Mouse (Mus musculus): ENCODE results near the gene Hdac9. TPM values are rescaled to one million over a fixed set of nuclear protein-coding genes. Genes with fewer than 3 reads are reported as not detected.

Gene Hdac9
- polyA plus RNA-seq, 1 experiment from 2014 or later = 10.9 TPM

DNA sequence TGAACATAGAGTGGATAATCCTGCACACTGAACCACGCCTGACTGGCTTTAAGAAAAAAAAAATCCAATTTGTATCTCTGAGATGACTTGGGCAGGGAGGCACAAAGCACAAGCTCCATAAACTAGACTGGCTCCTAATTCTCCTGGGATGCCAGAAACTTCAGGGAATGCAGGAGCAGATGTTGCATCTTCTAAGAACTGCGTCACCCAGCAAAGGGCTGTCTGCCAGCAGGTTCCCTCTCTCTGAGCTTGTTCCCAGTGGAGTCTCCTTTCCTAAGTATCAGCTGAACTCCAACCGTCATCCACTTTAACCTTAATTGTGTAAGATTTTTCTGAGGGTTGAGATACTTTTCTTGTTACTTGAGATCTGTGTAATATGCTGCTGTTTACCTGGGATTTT is 140.7 kb downstream of the Hdac9 start:
- 69% methylated on average over 3 of the region's 3 CpGs for WGBS
- no peaks in the 10 kb centered on the region for H3K4me1 ChIP-seq (ENCODE audit: control insufficient read depth, insufficient read depth, low read length)
- DNase-seq (ENCODE audit: low spot score) (no peak), ATAC-seq (ENCODE audit: insufficient read depth, low FRiP score, low TSS enrichment) (no peak)
- no peak overlapping the region for H3K4me3 ChIP-seq (ENCODE audit: low read depth, low read length)
- H3K27me3 ChIP-seq (ENCODE audit: control insufficient read depth, insufficient read depth, low read length) = no peaks in the 10 kb centered on the region
- no peaks in the 10 kb centered on the region for H3K36me3 ChIP-seq (ENCODE audit: control insufficient read depth, insufficient read depth, low read length)
- H3K9me3 ChIP-seq (ENCODE audit: control insufficient read depth, low read length) = no peaks in the 10 kb centered on the region
- H3K27ac ChIP-seq (ENCODE audit: low read depth, low read length) = no peak overlapping the region
- H3K4me2 ChIP-seq (ENCODE audit: low read depth) = no peak overlapping the region
- H3K9ac ChIP-seq (ENCODE audit: low read length) = no peak overlapping the region

DNA sequence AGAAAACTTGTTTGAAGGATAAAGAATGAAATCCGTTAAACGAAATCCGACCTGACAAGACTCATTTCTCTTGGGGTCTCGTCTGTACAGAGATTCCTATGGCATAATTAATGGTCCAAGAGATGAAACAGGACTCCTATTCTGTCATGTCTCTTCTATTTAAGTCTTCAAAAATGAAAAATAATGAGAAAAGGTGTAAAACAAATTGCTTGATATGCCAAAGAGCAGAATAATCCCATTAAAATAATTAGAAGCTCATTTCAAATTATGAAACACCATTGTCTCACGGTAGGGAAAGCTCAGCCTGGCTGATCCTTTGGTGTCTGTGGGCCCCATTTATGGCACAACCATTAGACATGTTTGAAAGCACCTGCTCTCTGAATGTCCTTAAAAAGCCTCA is 142.8 kb downstream of the Hdac9 start:
- H3K4me1 ChIP-seq (ENCODE audit: control insufficient read depth, insufficient read depth, low read length) = no peaks in the 10 kb centered on the region
- no peaks in the 10 kb centered on the region for H3K9me3 ChIP-seq (ENCODE audit: control insufficient read depth, low read length)
- no peak overlapping the region for H3K4me2 ChIP-seq (ENCODE audit: low read depth)
- ATAC-seq (ENCODE audit: insufficient read depth, low FRiP score, low TSS enrichment) = no peak
- H3K27ac ChIP-seq (ENCODE audit: low read depth, low read length) = no peak overlapping the region
- H3K36me3 ChIP-seq (ENCODE audit: control insufficient read depth, insufficient read depth, low read length) = no peaks in the 10 kb centered on the region
- H3K9ac ChIP-seq (ENCODE audit: low read length) = no peak overlapping the region
- no peak overlapping the region for H3K4me3 ChIP-seq (ENCODE audit: low read depth, low read length)
- DNase-seq (ENCODE audit: low spot score) = no peak
- WGBS = 76% methylated on average over 5 of the region's 5 CpGs
- H3K27me3 ChIP-seq (ENCODE audit: control insufficient read depth, insufficient read depth, low read length) = no peaks in the 10 kb centered on the region

DNA sequence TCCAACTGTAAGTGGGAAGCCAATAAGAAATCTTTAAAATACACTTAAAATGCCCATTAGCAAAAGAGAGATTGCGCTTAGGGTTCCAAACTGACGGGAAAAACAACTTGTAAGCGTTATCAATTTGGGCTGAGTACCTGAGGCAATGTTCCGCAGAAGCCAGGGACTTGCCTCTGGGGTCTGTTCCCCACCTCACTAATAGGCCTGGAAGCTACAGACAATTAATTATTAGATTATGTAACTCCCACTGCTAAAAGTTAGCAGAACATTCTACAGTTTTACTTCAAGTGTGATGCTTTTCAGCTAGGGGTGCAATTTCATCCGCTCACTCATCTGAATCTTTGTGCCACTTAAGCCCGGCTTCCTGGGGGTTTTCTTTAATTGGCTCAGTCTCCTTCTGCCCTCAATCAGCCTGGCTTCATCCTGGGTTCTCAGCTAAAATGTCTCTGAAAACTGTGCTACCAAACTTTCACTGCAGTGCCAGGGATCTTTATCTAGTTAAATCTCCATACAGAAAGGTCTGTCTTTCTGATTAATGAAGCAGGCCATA is 149.6 kb downstream of the Hdac9 start:
- Histone ChIP-seq H3K4me2 (ENCODE audit: low read depth) (no peak overlapping the region), H3K9me3 (ENCODE audit: control insufficient read depth, low read length) (no peaks in the 10 kb centered on the region)
- DNase-seq (ENCODE audit: low spot score) = no peak

DNA sequence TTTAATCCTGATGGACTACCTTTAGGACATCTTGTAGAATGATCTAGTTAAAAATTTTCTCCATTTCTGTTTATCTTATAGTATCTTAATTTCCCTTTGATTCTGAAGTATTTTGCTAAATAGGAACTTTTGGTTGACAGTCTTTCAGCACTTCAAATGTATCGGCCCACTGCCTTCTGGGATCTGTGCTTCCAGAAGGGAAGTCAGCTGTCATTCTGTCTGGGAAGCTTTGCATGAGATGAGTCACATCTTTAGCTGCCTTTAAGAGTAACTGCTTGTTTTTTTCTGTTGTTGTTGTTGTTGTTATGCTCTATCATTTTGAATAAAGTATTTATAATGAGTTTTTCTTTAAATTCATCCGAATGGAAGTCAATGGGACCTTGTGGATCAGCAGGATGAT is 169.6 kb downstream of the Hdac9 start:
- no peaks in the 10 kb centered on the region for H3K9me3 ChIP-seq (ENCODE audit: control insufficient read depth, low read length)
- H3K4me1 ChIP-seq (ENCODE audit: control insufficient read depth, insufficient read depth, low read length) = no peaks in the 10 kb centered on the region
- no peak overlapping the region for H3K27ac ChIP-seq (ENCODE audit: low read depth, low read length)
- no peaks in the 10 kb centered on the region for H3K36me3 ChIP-seq (ENCODE audit: control insufficient read depth, insufficient read depth, low read length)
- ATAC-seq (ENCODE audit: insufficient read depth, low FRiP score, low TSS enrichment) = no peak
- H3K9ac ChIP-seq (ENCODE audit: low read length) = no peak overlapping the region
- no peak for DNase-seq (ENCODE audit: low spot score)
- 77% methylated on average over 2 of the region's 2 CpGs for WGBS
- no peak overlapping the region for H3K4me3 ChIP-seq (ENCODE audit: low read depth, low read length)
- no peak overlapping the region for H3K4me2 ChIP-seq (ENCODE audit: low read depth)
- H3K27me3 ChIP-seq (ENCODE audit: control insufficient read depth, insufficient read depth, low read length) = no peaks in the 10 kb centered on the region

More for the DNA sequence above, 149.6 kb downstream of the Hdac9 start:
- Histone ChIP-seq H3K4me1 (ENCODE audit: control insufficient read depth, insufficient read depth, low read length) (no peaks in the 10 kb centered on the region), H3K27me3 (ENCODE audit: control insufficient read depth, insufficient read depth, low read length) (no peaks in the 10 kb centered on the region), H3K4me3 (ENCODE audit: low read depth, low read length) (no peak overlapping the region), H3K36me3 (ENCODE audit: control insufficient read depth, insufficient read depth, low read length) (no peaks in the 10 kb centered on the region), H3K27ac (ENCODE audit: low read depth, low read length) (no peak overlapping the region), H3K9ac (ENCODE audit: low read length) (no peak overlapping the region)
- ATAC-seq (ENCODE audit: insufficient read depth, low FRiP score, low TSS enrichment) = no peak
- 87% methylated on average over 6 of the region's 6 CpGs for WGBS

DNA sequence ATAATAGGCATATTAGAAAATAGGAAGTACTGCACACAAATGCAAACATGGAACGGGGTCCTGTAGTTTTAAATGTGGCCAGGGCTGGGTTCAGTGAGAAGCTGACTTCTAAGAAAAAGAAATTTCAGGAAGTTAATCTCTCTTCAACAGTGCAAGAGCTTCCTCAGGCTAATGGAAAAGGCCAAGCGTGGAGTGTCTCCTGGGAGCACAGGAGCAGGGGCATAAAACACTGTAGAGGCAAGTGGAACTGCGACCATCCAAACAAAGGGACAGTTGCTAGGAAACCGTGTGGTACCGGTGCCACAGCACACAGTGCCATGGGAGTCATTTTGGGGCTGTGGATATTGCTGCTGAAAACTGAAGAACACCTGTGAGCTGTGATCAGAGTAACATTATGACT is 191.7 kb downstream of the Hdac9 start:
- no peak for ATAC-seq (ENCODE audit: insufficient read depth, low FRiP score, low TSS enrichment)
- DNase-seq (ENCODE audit: low spot score) = no peak
- Histone ChIP-seq H3K27ac (ENCODE audit: low read depth, low read length) (no peak overlapping the region), H3K9me3 (ENCODE audit: control insufficient read depth, low read length) (no peaks in the 10 kb centered on the region), H3K27me3 (ENCODE audit: control insufficient read depth, insufficient read depth, low read length) (no peaks in the 10 kb centered on the region), H3K4me1 (ENCODE audit: control insufficient read depth, insufficient read depth, low read length) (no peaks in the 10 kb centered on the region), H3K9ac (ENCODE audit: low read length) (no peak overlapping the region), H3K4me3 (ENCODE audit: low read depth, low read length) (no peak overlapping the region), H3K4me2 (ENCODE audit: low read depth) (no peak overlapping the region), H3K36me3 (ENCODE audit: control insufficient read depth, insufficient read depth, low read length) (no peaks in the 10 kb centered on the region)
- 48% methylated on average over 5 of the region's 5 CpGs for whole genome bisulfite sequencing

DNA sequence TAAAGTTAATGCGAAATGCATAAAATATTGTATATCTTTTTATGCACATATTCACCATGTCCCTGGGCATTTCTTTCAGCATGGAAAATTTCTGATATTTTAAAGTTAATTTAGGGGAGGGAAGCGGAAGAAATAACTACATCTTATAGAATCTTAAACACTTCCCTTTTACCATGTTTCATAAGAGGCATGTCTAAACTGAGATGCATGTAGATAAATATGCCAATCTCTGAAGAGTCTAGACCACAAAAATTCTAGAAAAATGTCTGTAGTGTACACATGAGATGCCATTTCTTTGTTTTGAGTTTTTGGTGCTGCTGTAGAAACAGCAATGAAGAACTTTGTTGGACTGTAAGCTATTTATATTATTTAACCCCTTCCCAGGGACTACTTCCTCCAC is 192.6 kb downstream of the Hdac9 start:
- Histone ChIP-seq H3K4me1 (ENCODE audit: control insufficient read depth, insufficient read depth, low read length) (no peaks in the 10 kb centered on the region), H3K4me3 (ENCODE audit: low read depth, low read length) (no peak overlapping the region), H3K36me3 (ENCODE audit: control insufficient read depth, insufficient read depth, low read length) (no peaks in the 10 kb centered on the region), H3K27me3 (ENCODE audit: control insufficient read depth, insufficient read depth, low read length) (no peaks in the 10 kb centered on the region), H3K9ac (ENCODE audit: low read length) (no peak overlapping the region), H3K4me2 (ENCODE audit: low read depth) (no peak overlapping the region), H3K9me3 (ENCODE audit: control insufficient read depth, low read length) (no peaks in the 10 kb centered on the region), H3K27ac (ENCODE audit: low read depth, low read length) (no peak overlapping the region)
- WGBS = 94% methylated on average over 2 of the region's 2 CpGs
- DNase-seq (ENCODE audit: low spot score) (no peak), ATAC-seq (ENCODE audit: insufficient read depth, low FRiP score, low TSS enrichment) (no peak)

DNA sequence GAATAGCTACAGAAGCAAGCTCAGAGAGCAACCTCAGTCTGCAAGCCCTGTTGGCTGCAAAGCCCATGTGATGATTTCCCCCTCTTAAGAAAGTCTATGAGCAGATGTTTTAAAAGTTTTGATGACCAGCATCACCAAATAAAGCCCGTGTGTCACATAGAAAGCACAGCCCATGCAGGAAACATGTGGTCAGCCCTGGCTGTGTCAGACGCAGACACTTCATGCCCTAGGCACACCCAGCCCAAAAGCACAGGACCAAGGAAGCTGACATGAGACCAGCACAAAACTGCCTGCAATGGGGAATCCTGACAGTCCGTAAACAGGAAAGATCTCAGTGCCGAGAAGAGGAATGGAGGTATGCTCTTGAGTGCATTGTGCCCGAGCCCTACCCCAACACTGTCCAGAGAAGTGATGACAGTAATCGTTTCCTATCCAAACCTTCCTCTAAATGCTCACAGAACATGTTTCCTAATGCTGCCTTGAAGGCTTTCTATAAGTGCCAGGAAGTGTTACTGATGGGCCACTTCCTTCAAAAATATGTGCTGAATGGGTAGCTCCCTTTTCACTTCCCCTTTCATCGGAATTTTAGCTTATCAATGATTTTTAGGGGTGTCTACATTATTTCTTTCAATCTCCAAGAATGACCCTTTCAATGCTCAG is 193.9 kb downstream of the Hdac9 start:
- DNase-seq (ENCODE audit: low spot score) (no peak), ATAC-seq (ENCODE audit: insufficient read depth, low FRiP score, low TSS enrichment) (no peak)
- H3K4me3 ChIP-seq (ENCODE audit: low read depth, low read length) = no peak overlapping the region
- WGBS = 84% methylated on average over 7 of the region's 7 CpGs
- no peak overlapping the region for H3K9ac ChIP-seq (ENCODE audit: low read length)
- H3K27ac ChIP-seq (ENCODE audit: low read depth, low read length) = no peak overlapping the region
- no peaks in the 10 kb centered on the region for H3K9me3 ChIP-seq (ENCODE audit: control insufficient read depth, low read length)
- H3K4me2 ChIP-seq (ENCODE audit: low read depth) = no peak overlapping the region
- no peaks in the 10 kb centered on the region for H3K27me3 ChIP-seq (ENCODE audit: control insufficient read depth, insufficient read depth, low read length)
- H3K36me3 ChIP-seq (ENCODE audit: control insufficient read depth, insufficient read depth, low read length) = no peaks in the 10 kb centered on the region
- H3K4me1 ChIP-seq (ENCODE audit: control insufficient read depth, insufficient read depth, low read length) = no peaks in the 10 kb centered on the region

DNA sequence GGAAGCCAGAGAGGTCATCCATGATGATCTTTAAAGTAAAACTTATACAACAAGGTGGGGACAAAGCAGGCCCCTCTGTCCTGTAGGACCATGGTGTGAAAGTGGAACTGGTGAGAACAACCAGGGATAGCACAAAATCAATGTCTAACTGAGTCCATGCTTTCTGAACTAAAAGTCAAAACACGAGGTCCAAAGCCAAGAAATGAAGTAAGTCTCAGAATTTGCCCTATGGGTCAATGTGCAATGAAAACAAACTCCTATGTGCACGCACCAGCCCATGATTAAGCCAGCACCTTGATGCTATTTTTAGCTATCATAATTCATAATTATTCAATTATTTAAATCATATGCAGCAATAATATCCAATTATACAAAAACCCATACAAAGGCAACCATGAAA is 196.0 kb downstream of the Hdac9 start:
- Histone ChIP-seq H3K9me3 (ENCODE audit: control insufficient read depth, low read length) (no peaks in the 10 kb centered on the region), H3K4me3 (ENCODE audit: low read depth, low read length) (no peak overlapping the region), H3K27me3 (ENCODE audit: control insufficient read depth, insufficient read depth, low read length) (no peaks in the 10 kb centered on the region), H3K4me1 (ENCODE audit: control insufficient read depth, insufficient read depth, low read length) (no peaks in the 10 kb centered on the region), H3K27ac (ENCODE audit: low read depth, low read length) (no peak overlapping the region), H3K36me3 (ENCODE audit: control insufficient read depth, insufficient read depth, low read length) (no peaks in the 10 kb centered on the region), H3K9ac (ENCODE audit: low read length) (no peak overlapping the region), H3K4me2 (ENCODE audit: low read depth) (no peak overlapping the region)
- DNase-seq (ENCODE audit: low spot score) (no peak), ATAC-seq (ENCODE audit: insufficient read depth, low FRiP score, low TSS enrichment) (no peak)
- 78% methylated on average over 2 of the region's 2 CpGs for WGBS

DNA sequence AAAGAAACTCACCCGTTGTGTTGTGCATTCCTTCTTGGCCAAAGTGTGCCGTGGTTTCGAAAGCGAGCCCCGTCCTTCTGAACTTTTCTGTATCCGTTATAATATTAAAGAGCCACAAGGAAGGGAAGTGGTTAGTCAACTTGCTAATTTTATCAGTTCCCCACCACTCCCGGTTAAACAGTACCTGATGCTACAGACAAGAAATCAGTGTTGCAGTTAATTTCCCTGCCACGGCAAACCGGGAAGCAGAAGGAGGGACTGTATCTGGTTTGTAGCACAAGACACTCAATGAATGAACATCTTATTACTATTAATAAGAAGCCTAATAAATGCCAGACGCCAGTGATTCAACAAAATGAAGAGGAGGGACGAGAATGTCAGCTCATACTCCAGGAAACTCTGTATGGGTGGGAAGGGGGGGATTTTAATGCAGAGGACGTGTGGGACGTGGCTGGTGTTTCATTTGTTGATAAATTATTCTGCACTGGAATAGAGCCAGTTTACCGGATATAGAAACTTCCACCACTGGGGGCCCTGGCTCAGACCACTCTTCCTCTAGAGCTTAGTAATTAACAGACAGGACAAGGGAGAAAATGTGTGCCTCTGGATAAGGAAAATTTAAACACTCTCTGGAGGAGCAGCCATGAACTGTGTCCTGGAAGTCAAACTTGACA is 202.5 kb downstream of the Hdac9 start:
- no peak for DNase-seq (ENCODE audit: low spot score)

More for the DNA sequence above, 202.5 kb downstream of the Hdac9 start:
- H3K27me3 ChIP-seq (ENCODE audit: control insufficient read depth, insufficient read depth, low read length) = no peaks in the 10 kb centered on the region
- no peak overlapping the region for H3K27ac ChIP-seq (ENCODE audit: low read depth, low read length)
- no peak overlapping the region for H3K4me3 ChIP-seq (ENCODE audit: low read depth, low read length)
- ATAC-seq (ENCODE audit: insufficient read depth, low FRiP score, low TSS enrichment) = no peak
- no peaks in the 10 kb centered on the region for H3K4me1 ChIP-seq (ENCODE audit: control insufficient read depth, insufficient read depth, low read length)
- H3K9me3 ChIP-seq (ENCODE audit: control insufficient read depth, low read length) = no peaks in the 10 kb centered on the region
- 83% methylated on average over 14 of the region's 14 CpGs for WGBS
- no peak overlapping the region for H3K4me2 ChIP-seq (ENCODE audit: low read depth)
- H3K36me3 ChIP-seq (ENCODE audit: control insufficient read depth, insufficient read depth, low read length) = no peaks in the 10 kb centered on the region
- H3K9ac ChIP-seq (ENCODE audit: low read length) = no peak overlapping the region

Data from neural tube, embryonic 11.5 days (tissue).